Mouse (Mus musculus) gonadal fat pad, adult 2 months (tissue): ENCODE data around the gene Hcfc1. TPM values are rescaled to one million over a fixed set of nuclear protein-coding genes. Genes with fewer than 3 reads are reported as not detected.

Experiments used
- DNase-seq: peaks from one replicate; pipeline ENCODE4 v3.0.0-alpha.2; 2012; ENCODE audit warnings: low read depth
- polyA plus RNA-seq: library from polyadenylated mRNA; depleted of rRNA; stranded (reverse); fragments of >200 nt; gene quantifications from 2 replicates; pipeline ENCODE4 v1.2.3, GENCODE M21; 2012; rRNA removed

Hcfc1 gene
- 36.2 and 66.9 TPM in 2 replicates for polyA plus RNA-seq

DNA sequence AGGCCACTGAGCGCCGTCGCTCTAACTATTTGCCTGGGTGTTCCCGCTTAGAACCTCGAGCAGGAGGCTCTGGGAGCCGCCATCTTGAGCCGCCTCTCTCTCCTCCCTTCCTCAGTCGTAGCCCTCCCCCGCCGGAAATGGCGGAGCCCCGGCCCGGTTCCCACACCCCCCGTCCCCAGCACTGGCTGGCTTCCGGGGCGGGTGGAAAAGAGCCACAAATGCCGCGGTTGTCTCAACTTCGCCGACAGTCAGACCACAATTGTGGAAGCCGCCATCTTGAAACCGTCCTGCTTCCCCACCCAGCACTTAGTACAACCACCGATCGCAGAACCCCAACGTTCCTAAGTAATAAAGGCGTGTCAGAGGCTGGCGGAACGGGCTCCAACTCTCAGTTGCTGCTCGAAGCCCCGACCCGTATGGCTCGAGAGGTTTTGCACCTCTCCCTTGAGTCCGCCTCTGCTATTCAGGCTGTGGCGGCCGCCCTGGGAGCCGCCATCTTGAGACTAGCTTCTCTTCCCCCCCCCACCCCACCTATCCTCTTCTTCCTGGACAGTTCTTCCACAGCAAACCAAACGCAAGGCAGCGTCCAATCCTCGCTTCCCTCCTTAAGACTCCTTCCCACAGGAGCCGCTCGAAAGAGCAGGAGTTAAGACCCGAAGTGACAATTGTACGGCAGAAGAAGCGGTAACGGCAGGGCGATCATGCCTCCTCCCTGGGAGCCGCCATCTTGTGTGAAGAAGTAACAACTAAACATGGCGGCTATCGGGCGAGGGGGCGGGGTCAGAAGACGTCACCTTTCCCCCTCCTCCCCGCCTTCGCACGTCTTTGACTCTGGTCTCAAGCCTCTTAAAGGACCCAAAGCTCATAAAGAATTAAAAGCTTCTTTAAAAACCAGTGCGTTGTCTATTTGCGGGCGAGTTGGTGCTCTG lies at the start of gene Hcfc1:
TSS of gene Hcfc1 (minus strand) at position 110 of the 929 bp plus-strand sequence.
- DNase-seq = no peak

DNA sequence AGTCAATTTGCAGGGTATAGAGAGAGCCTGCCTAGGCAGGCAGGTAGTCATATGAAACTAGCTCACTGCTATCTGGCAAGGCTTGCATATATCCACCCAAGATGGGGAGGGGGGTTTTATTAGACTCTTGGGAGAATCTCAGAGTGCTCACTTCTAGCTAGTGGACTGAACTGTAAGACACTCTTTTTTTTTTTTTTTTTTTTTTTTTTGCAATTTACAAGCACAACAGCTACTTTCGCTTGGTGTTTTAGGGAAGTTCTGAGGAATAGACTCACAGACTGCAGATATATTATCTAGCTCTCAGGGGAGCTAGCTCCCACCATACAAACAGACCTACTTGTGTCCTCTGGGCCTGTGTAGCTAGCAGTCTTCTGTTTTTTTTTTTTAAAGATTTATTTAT lies 48.4 kb upstream of the Hcfc1 start:
- DNase-seq = no peak

DNA sequence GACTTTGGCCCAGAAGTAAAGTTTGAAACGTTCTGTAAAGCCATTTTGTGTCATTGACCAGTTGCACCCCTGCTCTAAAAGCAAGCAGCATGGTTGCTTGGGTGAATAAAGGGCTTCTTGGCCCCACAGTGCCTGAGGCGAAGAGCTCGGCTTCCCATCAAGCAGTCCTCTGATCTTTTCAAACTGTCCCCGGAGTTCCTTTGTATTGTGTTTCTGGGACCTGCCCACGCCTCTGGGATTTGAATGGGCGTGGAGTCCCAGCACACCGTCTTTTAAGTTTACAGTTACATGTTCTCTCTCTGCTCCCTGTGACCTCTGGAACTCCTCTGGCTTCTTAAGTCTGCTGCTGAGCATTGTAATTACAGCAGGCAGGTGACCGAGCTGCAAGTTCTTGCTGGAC lies 41.9 kb upstream of the Hcfc1 start:
- no peak for DNase-seq

DNA sequence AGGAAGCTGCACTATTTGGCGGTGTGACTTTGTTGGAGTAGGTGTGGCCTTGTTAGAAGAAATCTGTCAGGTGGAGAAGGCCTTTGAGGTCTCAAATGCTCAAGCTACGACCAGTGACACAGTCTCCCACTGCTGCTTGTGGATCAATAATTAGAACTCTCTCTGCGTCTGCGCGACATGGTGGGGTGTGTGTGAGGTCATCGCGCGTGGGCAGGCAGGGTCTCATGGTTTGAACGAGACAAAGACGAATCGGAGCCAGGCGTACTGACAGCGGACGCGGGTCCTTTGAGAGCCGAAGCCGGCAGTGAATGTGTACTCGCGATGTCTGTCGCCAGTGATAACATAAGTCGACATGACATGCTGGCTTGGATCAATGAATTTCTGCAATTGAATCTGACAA lies 40.2 kb upstream of the Hcfc1 start:
- DNase-seq = no peak

DNA sequence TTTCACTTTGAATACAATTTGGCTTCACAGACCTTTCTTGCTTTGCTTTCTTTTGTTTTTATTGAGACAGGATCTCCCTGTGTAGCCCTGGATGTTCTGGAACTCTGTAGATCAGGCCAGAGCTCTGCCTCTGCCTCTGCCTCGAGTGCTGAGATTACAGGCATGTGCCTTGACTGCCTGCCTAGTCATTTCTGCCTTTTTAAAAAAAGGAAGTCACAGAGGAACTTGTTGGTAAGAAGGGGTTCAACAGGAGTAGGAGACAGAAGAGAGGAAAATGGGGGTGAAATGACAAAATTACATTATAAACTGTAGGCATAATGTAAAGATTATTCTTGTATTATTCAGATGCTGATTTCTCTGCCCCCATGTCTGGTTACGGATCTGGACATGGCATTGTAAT lies 37.5 kb upstream of the Hcfc1 start:
- DNase-seq = no peak

DNA sequence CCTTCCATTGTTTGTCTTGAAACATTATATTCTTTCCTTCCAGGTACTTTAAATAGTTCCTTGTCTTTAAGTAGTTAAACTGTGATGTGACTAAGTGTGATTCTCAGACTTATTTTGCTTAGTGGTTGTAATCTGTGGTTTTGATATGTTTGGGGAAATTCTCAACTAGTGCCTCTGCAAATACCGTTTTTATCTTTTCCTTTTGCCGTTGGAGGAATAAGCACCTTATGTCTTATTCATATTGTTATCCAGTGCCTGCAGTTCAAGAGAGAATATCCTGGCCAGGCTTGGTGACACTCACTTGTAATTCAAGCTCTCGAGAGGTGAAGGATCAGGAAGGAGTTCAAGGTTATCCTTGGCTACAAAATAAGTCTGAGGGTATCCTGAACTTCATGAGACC lies 34.9 kb upstream of the Hcfc1 start:
- no peak for DNase-seq

DNA sequence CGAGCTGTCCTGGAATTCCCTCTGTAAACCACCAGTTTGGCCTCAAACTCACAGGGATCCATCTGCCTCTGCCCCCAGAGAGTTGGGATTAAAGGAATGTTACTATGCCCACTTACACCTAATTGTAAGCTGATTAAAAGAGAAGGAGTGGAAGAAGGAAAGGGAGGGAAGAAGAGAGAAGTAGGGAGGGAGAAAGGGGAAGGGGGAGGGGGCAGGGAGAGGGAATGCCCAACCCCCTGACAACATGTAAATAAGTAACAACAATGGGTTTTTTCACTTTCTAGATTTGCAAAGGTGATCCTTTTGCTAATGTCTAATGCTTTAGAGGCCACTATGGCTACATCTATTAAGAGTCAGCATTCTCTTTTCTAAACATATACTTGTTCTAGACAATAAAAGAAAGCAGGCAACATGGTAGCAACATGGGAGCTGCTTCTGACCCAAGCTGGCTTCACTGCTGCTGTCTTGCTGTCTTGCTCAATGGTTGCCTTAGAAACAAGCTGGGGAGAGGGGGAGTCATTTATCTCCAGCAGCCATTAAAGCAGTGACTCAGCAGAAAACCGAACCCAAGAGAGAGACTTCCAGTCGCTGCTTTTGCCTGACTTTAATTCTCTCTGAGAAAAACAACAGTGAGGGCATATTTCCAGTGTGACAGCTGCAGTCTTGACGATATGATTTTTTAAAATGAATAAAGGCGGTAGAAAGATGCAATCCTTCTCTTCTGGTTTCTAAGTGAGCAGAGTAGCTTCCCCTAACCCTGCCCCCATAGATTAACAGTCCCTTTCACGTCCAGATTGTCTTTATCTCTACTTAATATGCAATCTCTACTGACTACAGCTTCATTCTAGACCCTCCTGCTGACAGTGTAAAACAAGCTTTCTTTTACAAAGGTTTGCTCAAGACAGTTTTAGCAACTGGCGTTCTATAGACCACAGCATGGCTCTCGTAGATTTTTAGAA lies 33.0 kb upstream of the Hcfc1 start:
- DNase-seq = no peak

DNA sequence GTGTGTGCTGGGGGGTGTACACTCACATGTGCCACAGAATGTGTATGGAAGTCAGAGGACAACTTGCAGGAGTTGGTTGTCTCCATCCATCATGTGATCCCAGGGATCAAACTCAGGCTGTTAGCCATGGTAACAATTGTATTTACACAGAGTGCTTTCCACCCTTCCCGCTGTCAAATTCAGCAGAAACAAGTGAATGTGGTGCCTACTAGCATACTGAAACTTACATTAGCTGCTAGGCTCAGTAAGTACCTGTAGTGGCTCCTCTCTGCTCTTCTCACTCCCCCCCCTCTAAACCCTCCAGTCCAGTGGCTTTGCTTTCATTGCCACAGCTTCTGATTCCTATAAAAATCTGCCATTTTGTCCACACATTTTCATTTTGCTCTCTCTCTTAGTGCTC lies 11.6 kb upstream of the Hcfc1 start:
- no peak for DNase-seq

DNA sequence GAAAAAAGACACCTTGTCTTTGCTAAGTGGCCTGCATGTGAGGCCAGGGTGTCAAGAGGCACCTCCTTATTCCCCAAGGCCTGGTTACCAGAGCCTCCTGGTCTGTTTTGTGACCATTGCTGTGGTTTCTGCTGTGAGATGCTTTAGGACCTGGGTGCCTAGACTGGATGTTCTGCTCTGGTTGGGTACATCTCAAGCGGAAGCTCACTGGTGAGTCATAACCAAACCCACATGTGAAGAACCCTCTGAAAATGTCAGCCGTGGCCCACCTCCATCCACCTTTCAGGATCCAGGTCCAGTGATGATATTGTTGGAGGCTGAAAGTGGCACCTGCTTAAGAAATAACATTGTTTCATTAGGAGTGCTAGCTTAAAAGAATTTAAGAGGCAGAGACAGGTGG lies 10.1 kb upstream of the Hcfc1 start:
- no peak for DNase-seq

DNA sequence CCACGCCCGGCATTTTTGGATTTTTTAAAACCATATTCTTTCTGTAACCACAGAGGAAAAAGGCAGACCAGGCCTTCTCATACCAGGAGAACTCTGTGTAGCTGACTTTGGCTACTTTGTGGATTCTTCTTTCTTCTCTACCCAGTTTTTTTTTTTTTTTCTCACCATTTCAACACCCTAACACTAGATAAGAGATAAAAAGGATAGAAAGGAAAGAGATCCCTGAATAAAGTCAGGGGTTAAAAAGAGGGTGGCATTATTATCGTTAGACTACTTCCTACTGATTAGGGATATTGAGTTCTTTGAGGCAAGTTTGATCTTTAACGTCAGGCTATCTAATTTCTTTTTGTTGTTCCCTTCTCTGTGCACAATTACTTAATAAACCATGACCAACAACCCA lies 6.6 kb upstream of the Hcfc1 start:
- DNase-seq = no peak

DNA sequence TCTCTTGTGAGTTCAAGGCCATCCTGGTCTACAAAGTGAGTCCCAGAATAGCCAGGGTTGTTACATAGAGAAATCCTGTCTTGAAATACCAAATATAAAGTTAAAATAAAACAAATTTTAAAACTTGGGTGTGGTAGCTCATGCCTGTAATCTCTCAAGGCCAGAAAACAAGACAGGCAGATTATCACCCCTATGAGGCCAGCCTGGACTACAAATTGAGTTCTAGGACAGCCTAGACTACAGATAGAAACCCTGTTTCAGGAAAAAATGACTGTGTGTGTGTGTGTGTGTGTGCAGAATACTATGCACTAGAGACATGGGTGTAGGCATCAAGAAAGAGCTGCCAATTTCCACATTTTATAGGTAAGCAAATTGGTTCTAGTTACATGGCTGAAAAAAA lies 4.6 kb upstream of the Hcfc1 start:
- no peak for DNase-seq

DNA sequence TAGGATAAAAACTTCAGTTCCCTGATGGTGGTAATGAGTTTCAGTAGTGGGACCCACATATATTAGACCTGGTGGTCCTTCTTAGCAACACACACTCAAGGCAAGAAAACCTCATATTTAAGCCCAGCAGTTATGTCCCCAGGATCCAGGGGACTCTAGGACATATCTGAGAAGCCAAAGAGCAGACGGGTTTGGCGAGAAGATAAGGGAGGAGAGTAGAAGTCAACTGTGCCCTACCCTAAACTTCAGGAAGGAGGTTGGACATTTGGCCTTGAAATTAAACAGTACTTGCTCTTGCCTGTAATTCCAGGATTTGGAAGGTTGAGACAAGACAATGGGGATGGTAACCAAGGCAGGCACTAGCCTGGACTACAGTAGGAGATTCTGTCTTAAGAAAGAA lies 3.6 kb upstream of the Hcfc1 start:
- no peak for DNase-seq

DNA sequence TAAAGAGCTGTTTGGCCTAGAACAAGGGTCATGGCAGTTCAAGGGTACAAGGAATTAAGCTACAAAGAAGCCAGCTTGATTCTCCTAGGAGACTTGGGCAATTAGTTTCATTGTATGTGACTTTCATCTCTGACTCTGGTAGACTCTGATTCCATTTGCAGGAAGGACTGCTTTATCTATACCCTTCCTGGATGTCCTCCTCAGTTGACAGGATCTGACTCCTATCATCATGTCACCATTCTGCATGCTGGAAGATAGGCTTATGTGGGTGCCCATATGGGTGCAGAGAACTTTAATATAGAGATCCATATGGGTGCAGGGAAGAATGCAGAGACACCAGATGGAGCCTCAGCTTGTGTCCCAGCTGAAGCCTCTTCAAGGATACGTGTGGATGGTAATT lies 3.0 kb upstream of the Hcfc1 start:
- no peak for DNase-seq

DNA sequence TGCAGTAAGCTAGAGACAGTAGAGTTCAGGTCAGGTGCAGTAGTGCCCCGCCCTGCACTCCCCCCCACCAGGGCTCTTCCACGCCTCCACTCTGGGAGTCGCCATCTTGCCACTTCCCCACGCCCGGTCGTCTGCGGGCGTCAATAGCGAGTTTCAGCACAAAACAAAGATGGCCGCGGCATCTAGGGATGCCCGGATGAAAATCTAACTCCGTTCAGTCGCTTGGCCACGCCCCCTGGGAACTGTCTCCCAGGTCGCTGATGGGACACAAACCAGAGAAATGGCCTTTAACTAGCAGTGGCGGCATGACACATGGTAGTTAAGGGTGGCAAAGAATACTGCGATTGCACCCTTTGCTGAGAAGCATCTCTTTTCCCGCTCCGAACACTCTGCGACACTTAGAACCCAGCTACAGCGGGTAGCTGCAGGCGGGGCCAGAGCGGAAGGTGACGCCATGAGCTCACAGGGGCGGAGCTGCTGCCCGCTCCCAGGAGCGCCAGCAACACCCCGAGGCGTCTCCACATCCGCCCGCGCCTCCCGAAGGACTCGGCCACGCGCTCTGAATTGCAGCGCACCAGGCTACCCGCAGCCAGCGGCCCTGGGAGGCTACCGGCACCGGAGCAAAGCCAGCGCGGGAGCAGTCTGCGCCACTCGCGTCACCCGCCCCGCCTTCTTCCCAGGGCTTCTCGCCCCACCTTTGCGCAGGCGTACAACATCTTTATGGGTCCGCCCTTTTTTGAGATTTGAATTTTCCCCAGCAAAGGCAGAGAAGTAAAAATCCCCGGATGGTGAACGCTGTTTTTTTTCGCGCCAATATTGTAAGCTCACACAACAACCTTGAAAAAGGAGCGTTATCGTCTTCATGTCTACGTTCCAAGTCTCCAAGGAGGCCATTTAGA lies 1.3 kb upstream of the Hcfc1 start:
- peak; percentile 50 for DNase-seq

DNA sequence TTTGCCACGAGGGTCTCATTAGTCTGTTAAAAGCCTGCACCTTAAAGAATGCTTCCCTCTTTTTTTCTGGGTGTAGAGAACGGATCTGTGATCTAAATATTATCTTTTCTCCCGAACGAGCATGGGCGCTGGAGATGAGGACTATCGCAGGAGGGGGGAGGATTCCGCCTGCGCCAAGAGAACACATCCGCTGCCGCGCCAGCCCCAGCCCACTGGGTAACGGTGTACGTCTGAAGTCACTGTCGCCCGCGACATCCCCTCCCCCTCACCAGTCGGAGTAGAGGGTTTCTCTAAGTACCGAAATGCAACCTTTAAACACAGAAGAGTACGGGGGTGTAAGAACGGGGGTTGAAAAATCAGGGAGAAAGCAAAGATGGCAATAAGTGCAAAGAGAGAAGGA lies 850 bp downstream of the Hcfc1 start:
- DNase-seq = no peak

DNA sequence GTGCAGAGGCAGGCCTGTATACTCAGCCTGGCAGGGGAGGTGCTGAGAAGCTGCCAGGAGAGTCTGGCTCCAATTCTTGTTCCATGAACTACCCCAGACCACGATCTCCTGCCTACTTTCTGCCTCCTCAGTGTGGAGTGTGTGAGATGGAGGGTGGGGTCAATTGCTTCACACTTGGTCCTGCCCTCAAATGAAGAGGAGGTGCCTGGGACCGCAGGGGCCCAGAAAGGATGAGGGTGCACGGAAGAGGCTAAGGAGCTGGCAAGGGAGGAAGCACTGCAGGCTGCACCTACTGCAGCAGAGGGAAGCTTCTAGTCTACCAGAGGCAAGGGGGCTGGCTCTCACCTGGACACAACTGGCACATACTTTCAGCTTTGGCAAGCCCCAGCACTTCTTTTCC lies 1.8 kb downstream of the Hcfc1 start:
- no peak for DNase-seq

DNA sequence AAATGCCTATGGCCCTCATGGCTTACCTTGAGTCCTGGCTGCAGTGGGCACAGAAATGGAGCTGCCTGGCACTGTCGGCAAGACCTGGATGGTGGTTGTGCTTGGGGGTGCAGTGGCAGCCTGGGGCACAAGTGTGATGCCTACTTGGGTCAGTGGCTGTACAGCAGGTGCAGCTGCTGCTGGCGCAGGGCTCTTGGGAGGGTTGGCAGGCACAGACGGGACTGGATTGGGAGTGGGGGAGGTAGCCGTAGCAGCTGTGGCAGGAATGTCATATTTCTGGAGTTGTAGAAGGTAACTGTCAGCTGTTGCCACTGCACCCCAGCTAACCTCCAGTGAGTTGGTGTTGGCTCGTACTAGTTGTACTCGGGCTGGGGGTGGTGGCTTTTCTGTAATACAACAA lies 11.2 kb downstream of the Hcfc1 start:
- DNase-seq = no peak

DNA sequence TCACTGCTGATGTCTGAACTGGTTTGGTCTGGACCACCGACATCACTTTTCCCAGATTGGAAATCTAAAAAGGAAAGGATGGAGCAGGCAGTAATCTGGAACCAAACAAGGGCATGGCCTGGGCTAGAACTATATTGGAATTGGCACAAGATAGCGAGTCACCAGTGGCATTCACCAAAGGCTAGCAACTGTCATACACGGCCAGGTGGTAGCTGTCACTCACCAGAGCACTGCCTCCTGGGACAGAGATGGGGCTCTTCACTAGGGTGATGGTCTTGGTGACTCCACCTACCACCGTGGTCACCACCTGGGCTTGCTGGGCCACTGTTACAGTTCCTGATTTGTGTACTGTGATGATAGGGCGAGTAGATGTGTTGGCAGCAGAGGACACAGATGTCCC lies 13.6 kb downstream of the Hcfc1 start:
- no peak for DNase-seq

DNA sequence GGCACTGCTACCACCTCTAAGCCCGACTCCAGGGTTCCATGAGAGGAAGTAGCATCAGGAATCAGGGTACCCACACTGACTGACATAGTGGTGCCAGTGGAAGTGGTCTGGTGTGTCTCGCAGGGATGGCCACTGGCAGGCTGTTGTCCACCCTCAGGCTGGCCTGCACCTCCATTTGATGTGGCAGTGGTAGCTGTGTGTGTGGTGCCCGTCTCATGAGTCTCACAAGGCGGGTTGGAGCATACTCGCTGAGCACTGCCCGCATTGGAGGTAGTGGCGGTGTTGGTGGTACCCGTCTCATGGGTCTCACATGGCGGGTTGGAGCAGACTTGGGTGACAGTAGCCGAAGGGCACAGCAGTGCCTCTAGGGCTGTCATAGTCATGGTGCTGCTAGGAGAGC lies 16.8 kb downstream of the Hcfc1 start:
- no peak for DNase-seq

DNA sequence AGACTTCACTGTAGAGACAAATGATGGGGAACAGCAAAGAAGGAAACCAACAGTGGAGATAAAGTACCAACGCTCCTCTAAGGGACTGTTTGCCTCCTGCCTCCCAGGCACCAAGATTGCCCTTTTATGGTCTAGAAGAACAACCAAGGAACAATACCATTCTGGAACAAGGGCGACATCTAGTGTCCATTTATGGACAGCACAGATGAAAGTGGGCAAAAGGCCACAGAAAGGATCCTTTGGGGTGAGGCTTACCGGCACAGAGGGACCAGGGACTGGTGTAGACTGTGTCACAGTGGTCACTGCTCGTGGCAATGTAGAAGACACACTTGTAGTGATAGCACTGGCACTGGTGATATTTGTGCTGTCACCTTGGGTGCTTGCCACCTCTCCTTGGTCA lies 17.5 kb downstream of the Hcfc1 start:
- DNase-seq = no peak

DNA sequence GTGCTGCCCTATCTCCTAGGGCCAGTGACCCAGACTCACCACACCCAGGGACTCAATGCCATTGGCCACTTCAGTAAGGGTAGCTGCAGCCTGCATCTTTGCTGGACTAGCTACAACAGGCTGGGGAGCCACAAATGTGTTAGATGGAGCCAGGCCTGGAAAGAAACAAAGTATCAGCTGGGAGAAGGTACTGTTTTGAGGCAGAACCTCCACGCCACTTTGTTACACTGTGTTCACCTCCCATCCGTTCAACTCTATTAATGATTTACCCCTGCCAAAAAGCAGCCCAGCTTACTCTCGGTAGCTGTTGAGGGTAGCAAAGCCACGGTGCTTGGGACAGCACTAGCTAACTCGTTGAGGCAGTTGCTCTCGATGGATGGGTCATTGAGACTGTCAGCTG lies 19.3 kb downstream of the Hcfc1 start:
- no peak for DNase-seq

DNA sequence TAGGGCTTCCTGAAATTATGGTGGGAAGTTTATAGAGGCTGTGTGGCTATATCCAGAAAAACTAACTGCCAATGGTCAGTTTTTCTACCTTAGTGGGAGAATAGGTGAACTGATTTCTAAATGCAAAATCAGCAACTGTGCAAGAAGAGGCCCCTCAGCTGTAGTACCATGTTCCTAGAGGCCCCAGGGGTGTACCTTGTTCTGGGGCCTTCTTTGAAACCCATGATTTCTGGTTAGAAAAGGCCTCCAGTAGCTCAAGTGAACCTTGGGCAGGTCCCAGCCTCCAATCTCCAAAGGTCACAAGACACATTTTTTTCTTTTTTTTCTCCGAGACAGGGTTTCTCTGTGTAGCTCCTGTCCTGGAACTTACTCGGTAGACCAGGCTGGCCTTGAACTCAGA lies 23.9 kb downstream of the Hcfc1 start:
- no peak for DNase-seq
